Mouse (Mus musculus) G1E (cell line): ENCODE measurements at regions not wholly inside any gene's neighbourhood (a gene's known extent, or its start where the extent isn't known, plus 50 kb on each side); places are given as distances from the start of the nearest gene placed in this dataset.

ENCODE experiments used
- ATAC-seq: 2 replicates; pipeline ENCODE4 v1.8.0; 2016; ENCODE audit warnings: mild to moderate bottlenecking; ENCODE audit not compliant: insufficient number of reproducible peaks, poor library complexity, low FRiP score, severe bottlenecking; ENCODE audit errors: extremely low read depth
- DNase-seq: peaks from one replicate; pipeline ENCODE4 v3.0.0; 2012; ENCODE audit warnings: low spot score
- H3K27me3 ChIP-seq: 2 replicates; pipeline ENCODE4 v1.6.1; 2012; ENCODE audit warnings: mild to moderate bottlenecking, low read length, inconsistent platforms; ENCODE audit not compliant: insufficient read depth
- H3K36me3 ChIP-seq: replicated peaks from 2 replicates; pipeline ENCODE3; 2012; ENCODE audit warnings: mild to moderate bottlenecking, inconsistent platforms
- H3K4me1 ChIP-seq: 2 replicates; pipeline ENCODE4 v1.6.1; 2012; ENCODE audit warnings: low read depth, low read length, inconsistent platforms, mixed read lengths; ENCODE audit not compliant: insufficient read depth
- H3K4me3 ChIP-seq: 2 replicates; pipeline ENCODE4 v1.5.1; 2012; ENCODE audit warnings: low read depth, mild to moderate bottlenecking, inconsistent platforms, low read length, moderate library complexity, mixed read lengths
- H3K9me3 ChIP-seq: replicated peaks from 2 replicates; pipeline ENCODE4 v1.6.1; 2012; ENCODE audit warnings: inconsistent platforms
- CTCF ChIP-seq: IDR thresholded peaks from 2 replicates; pipeline ENCODE4 v1.5.1; 2012; ENCODE audit warnings: low read depth, low read length, inconsistent platforms, mixed read lengths
- GATA1 ChIP-seq: IDR thresholded peaks from 2 replicates; pipeline ENCODE4 v1.6.1; 2012; ENCODE audit warnings: borderline replicate concordance, low read length, inconsistent platforms, mixed read lengths
- GATA2 ChIP-seq: IDR thresholded peaks from 2 replicates; pipeline ENCODE4 v1.6.1; 2012; ENCODE audit warnings: low read depth, low read length, inconsistent platforms, borderline replicate concordance
- POLR2AphosphoS5 ChIP-seq: IDR thresholded peaks from 2 replicates; pipeline ENCODE4 v1.6.1; 2012; ENCODE audit warnings: low read depth, low read length, inconsistent platforms; ENCODE audit not compliant: insufficient replicate concordance
- TAL1 ChIP-seq: conservative IDR thresholded peaks from 2 replicates; pipeline ENCODE4 v1.6.1; 2012; ENCODE audit warnings: low read depth, low read length, inconsistent platforms, mixed read lengths

DNA sequence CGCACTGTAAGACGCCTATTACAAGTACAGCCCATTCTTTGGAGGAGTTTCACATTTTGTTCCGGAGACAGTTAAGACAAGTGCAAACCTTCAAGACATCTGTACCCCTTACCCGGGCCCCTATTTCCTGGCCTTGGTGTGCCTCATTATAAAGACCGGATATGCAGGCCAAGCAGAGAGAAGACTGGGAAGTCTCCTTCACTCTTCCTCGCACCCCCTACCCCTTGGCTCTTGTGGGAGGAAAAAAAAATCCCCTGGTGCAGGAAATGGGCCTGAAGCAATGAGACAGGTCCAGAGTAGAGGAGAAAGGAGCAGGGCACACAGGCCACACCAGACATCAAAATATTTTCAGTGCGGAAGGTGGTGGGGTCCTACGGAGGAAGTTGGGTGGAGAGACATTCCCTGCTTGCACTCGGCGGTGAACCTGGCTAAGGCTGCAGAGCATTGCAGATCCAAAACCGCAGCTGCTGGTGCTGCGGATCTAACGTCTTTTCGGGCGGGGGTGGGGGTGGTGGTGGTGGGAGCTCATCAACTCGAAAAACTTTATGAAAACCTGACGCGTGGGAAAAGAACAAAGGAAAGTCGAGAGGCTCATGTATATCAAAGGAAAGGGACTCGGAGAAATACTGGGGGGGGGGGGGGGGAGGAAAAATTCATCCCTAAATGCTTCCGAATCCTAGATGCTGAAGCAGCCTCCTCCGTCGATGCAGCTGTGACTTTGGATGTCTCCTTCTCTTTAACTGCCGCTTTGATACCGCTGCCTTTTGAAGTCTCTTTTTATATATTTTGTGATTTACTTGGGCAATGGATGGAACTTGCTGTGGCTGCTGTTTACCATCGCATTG, 72.6 kb downstream of the S1pr1 start:
- H3K27me3 ChIP-seq: 0 out of 2 replicates have a peak, but pooled peaks cover 5% of the 10 kb centered on the region
- H3K4me3 ChIP-seq: peak overlapping the region; percentile 64; the same call in 1 of the 2 replicates
- ATAC-seq: peak; percentile 30; the same call in 1 of the 2 replicates
- no peaks in the 10 kb centered on the region for H3K9me3 ChIP-seq
- TF ChIP-seq GATA1: no peak
- TF ChIP-seq POLR2AphosphoS5: no peak
- TF ChIP-seq TAL1: no peak
- DNase-seq: peak; percentile 13
- H3K36me3 ChIP-seq: no peaks in the 10 kb centered on the region
- peaks cover 48% of the 10 kb centered on the region for H3K4me1 ChIP-seq

DNA sequence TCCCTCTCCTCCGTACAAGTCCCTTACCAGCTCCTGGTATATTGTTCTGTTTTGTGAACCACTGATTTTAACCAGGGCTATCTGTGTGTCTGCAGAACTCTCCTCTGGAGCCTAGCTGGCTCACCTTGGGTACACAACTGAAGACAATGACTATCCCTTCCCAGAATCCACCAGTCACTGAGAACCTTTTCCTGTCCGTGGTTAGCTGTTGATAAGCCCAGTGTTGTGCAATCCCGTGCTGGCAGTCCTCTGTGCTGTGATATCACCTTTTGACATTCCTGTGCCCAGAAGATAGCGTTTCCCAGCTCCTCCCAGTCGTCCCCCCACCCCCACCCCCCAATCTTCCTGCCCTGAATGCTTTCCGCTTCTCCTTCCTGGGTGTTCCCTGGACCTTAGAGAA, 73.5 kb downstream of the S1pr1 start:
- H3K4me1 ChIP-seq: peaks cover 49% of the 10 kb centered on the region
- peak; percentile 37 for DNase-seq
- TF ChIP-seq GATA1 (no peak), TAL1 (peak; percentile 77)
- H3K36me3 ChIP-seq: no peaks in the 10 kb centered on the region
- no peak overlapping the region; the same call in 1 of the 2 replicates for H3K4me3 ChIP-seq
- H3K27me3 ChIP-seq: 0 out of 2 replicates have a peak, but pooled peaks cover 5% of the 10 kb centered on the region
- no peaks in the 10 kb centered on the region for H3K9me3 ChIP-seq
- ATAC-seq: peak; percentile 90

DNA sequence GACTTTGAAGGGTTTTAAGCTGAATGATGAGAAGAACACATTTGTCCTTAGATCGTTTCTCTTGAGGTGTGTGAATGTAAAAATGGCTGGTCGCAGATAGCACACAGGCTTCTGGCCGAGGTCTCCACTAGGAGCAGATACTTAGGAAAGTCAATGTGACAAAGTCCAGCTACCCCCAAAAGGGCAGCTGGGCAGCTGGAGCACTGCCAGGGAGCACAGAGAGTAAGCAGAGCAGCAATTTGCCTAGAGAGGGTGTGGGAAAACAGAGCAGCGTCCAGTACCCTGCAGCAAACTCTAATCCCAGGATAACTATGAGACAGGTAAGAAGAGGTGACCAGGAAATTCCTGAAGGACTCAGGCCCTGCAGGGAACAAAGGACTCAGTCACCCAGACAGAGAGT, 79.4 kb downstream of the S1pr1 start:
- no peak for ATAC-seq
- no peaks in the 10 kb centered on the region for H3K27me3 ChIP-seq
- no peaks in the 10 kb centered on the region for H3K36me3 ChIP-seq
- TF ChIP-seq GATA1 (no peak), CTCF (no peak), POLR2AphosphoS5 (no peak), TAL1 (no peak), GATA2 (no peak)
- no peak overlapping the region for H3K4me3 ChIP-seq
- no peaks in the 10 kb centered on the region for H3K9me3 ChIP-seq
- peaks cover 53% of the 10 kb centered on the region for H3K4me1 ChIP-seq
- DNase-seq: no peak

DNA sequence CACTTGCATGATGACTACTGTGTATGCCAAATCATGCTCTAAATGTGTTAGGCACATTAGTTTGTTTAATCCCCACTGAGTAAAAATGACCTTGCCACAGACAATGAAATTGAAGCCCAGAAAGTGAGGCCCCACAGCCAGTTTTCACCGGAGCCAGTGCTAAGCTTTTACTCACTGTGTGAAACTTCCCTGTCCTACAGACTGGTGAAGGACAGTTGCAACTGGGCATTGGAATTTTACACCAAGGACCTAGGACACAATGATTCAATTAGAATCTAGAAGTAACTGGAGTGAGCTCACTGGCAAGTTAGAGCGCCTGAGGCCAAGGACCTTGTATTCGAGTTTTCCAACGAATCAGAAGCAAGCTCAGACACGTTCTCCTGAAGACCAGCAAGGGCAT, 79.8 kb downstream of the S1pr1 start:
- Histone ChIP-seq H3K4me1 (peaks cover 53% of the 10 kb centered on the region), H3K27me3 (peaks cover 2% of the 10 kb centered on the region; the same call in 1 of the 2 replicates)
- ATAC-seq: no peak

DNA sequence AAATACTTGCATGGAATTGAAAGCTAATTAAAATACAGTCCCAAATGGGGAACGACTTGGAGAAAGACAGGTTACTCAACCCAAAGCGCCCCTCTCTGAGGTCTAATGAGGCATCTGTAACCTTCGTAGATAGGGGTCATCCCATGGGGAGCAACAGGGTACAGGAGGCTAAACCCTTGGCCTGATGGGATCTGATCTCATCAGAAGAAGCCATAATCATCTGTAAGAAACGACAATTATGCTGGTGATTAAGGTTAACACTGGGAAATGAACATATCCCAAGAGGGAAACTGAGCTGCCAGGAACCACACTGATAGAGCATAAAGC, 82.5 kb downstream of the S1pr1 start:
- Histone ChIP-seq H3K27me3 (peaks cover 2% of the 10 kb centered on the region; the same call in 1 of the 2 replicates), H3K36me3 (no peaks in the 10 kb centered on the region), H3K9me3 (no peaks in the 10 kb centered on the region), H3K4me1 (peaks cover 46% of the 10 kb centered on the region), H3K4me3 (no peak overlapping the region)
- DNase-seq: no peak
- TF ChIP-seq POLR2AphosphoS5: no peak
- TF ChIP-seq GATA1: no peak
- TF ChIP-seq TAL1: no peak
- no peak for TF ChIP-seq CTCF
- no peak for TF ChIP-seq GATA2
- ATAC-seq: no peak

More for the DNA sequence above, 79.8 kb downstream of the S1pr1 start:
- TF ChIP-seq CTCF (no peak), GATA2 (no peak), GATA1 (no peak), TAL1 (no peak), POLR2AphosphoS5 (no peak)
- Histone ChIP-seq H3K36me3 (no peaks in the 10 kb centered on the region), H3K4me3 (no peak overlapping the region), H3K9me3 (no peaks in the 10 kb centered on the region)
- no peak for DNase-seq

DNA sequence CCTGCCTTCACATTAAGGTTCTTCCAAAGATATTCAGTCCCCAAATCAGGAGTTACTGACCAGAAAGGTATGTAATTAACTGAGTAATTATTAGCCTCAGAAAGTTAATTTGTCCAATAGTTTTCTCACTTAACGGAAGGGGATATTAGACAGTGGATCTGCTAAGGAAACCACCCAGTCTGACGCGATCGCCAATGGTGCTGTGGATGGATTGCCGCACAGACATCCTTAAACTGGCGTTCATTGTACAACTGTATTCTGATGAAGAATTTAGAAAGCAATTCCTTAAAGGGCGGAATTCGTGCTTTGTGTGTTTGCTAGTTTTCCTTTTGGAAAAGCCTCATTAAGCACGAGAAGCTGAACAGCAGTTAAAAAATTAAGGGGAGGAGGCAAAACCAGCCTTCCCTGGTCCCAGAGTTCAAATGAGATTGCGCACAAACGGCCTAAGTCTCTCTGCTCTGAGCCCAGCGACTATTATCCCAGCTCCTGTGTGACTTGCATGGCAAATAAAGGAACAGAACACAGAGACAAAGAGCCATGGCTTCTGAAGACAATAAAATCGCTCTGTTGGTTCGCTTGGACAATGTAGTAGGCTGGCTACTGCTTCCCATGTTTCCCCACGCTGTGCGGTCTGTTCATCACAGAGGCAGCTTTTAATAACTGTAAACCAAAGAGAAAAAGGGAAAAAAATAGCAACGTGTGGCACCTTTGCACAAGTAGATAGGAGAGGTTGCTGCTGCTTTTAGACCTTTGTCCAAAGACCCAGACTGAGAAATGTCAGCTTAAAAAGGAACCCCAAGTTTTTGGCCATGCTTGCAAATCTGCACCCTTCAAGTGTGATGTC, 83.1 kb downstream of the S1pr1 start:
- no peak for DNase-seq
- H3K9me3 ChIP-seq: no peaks in the 10 kb centered on the region
- H3K36me3 ChIP-seq: no peaks in the 10 kb centered on the region
- no peak overlapping the region for H3K4me3 ChIP-seq
- no peak for TF ChIP-seq POLR2AphosphoS5
- TF ChIP-seq GATA1: no peak
- no peak for TF ChIP-seq CTCF
- no peak for TF ChIP-seq TAL1
- no peak for TF ChIP-seq GATA2
- no peak for ATAC-seq
- peaks cover 4% of the 10 kb centered on the region; the same call in 1 of the 2 replicates for H3K27me3 ChIP-seq
- peaks cover 45% of the 10 kb centered on the region for H3K4me1 ChIP-seq
